Mouse (Mus musculus): Measurements from ENCODE around the gene Rnaseh2c. TPM values are rescaled to one million over a fixed set of nuclear protein-coding genes. Genes with fewer than 3 reads are reported as not detected.

The Rnaseh2c gene
- polyA plus RNA-seq, 1 experiment from 2014 or later: 200 TPM

GRCm38 (mm10) chr19:5645280-5645679 is 43.6 kb downstream of the Rnaseh2c start:
- Histone ChIP-seq H3K27ac (replicated peaks) (no peak overlapping the region), H3K36me3 (peaks cover 78% of the 10 kb centered on the region), H3K4me3 (no peak overlapping the region), H3K9me3 (replicated peaks) (no peaks in the 10 kb centered on the region), H3K4me1 (peaks cover 21% of the 10 kb centered on the region), H3K27me3 (ENCODE audit: low read depth, poor library complexity, severe bottlenecking) (no peaks in the 10 kb centered on the region)
- DNase-seq (ENCODE audit: low spot score): no peak
- WGBS: 96% methylated on average over 9 of the region's 9 CpGs

GRCm38 (mm10) chr19:5646731-5647330 is 45.2 kb downstream of the Rnaseh2c start:
- H3K27ac ChIP-seq (replicated peaks): no peak overlapping the region
- peaks cover 22% of the 10 kb centered on the region for H3K4me1 ChIP-seq
- no peak overlapping the region for H3K4me3 ChIP-seq
- peaks cover 76% of the 10 kb centered on the region for H3K36me3 ChIP-seq
- DNase-seq (ENCODE audit: low spot score): no peak
- 94% methylated on average over 8 of the region's 8 CpGs for WGBS
- no peaks in the 10 kb centered on the region for H3K9me3 ChIP-seq (replicated peaks)
- H3K27me3 ChIP-seq (ENCODE audit: low read depth, poor library complexity, severe bottlenecking): peaks cover 6% of the 10 kb centered on the region

- Histone ChIP-seq H3K36me3 (peaks cover 76% of the 10 kb centered on the region), H3K4me3 (0 out of 2 replicates have a peak overlapping the region, but pooled peaks have one; percentile 49), H3K9me3 (replicated peaks) (no peaks in the 10 kb centered on the region), H3K27me3 (ENCODE audit: low read depth, poor library complexity, severe bottlenecking) (peaks cover 16% of the 10 kb centered on the region), H3K4me1 (peaks cover 25% of the 10 kb centered on the region), H3K27ac (replicated peaks) (peak overlapping the region; percentile 84)
- 91% methylated on average over 6 of the region's 6 CpGs for WGBS
- DNase-seq (ENCODE audit: low spot score): no peak
These were observed 46.1 kb downstream of the Rnaseh2c start for GRCm38 (mm10) chr19:5647791-5648190.

- Histone ChIP-seq H3K27ac (replicated peaks) (peak overlapping the region; percentile 84), H3K4me1 (peaks cover 26% of the 10 kb centered on the region), H3K27me3 (ENCODE audit: low read depth, poor library complexity, severe bottlenecking) (peaks cover 24% of the 10 kb centered on the region), H3K9me3 (replicated peaks) (no peaks in the 10 kb centered on the region), H3K36me3 (peaks cover 74% of the 10 kb centered on the region), H3K4me3 (peak overlapping the region; percentile 49)
- WGBS: 15% methylated on average over 26 of the region's 26 CpGs
- DNase-seq (ENCODE audit: low spot score): peak; percentile 79
These were observed 47.0 kb downstream of the Rnaseh2c start for GRCm38 (mm10) chr19:5648401-5649297.

DNA sequence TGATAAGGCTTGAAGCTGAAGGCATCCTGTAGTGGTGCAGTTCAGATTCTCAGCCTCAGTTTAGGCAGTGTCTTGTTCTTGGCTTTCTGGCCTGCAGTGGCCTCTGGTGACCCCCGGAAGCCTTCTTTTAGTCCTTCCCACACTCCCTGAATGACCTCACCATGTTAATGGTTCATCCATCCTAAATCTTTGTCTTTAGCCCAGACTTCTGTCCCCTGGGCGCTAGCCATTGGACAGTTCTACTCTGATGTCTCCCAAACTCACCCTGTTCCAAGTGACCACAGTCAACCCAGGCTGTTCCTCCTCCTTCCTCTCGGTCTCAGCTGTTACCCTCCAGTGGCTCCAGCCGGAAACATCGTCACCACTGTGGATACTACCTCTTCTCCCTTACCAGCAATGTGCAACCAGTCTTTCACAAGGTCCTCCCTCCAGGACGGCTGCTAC is 47.6 kb downstream of the Rnaseh2c start:
- Histone ChIP-seq H3K4me3 (peak overlapping the region; percentile 49), H3K4me1 (peaks cover 33% of the 10 kb centered on the region), H3K27me3 (ENCODE audit: low read depth, poor library complexity, severe bottlenecking) (peaks cover 31% of the 10 kb centered on the region), H3K36me3 (peaks cover 68% of the 10 kb centered on the region), H3K27ac (replicated peaks) (peak overlapping the region; percentile 84; the same call in 1 of the 2 replicates), H3K9me3 (replicated peaks) (no peaks in the 10 kb centered on the region)
- 75% methylated on average over 6 of the region's 6 CpGs for WGBS
- DNase-seq (ENCODE audit: low spot score): no peak

DNA sequence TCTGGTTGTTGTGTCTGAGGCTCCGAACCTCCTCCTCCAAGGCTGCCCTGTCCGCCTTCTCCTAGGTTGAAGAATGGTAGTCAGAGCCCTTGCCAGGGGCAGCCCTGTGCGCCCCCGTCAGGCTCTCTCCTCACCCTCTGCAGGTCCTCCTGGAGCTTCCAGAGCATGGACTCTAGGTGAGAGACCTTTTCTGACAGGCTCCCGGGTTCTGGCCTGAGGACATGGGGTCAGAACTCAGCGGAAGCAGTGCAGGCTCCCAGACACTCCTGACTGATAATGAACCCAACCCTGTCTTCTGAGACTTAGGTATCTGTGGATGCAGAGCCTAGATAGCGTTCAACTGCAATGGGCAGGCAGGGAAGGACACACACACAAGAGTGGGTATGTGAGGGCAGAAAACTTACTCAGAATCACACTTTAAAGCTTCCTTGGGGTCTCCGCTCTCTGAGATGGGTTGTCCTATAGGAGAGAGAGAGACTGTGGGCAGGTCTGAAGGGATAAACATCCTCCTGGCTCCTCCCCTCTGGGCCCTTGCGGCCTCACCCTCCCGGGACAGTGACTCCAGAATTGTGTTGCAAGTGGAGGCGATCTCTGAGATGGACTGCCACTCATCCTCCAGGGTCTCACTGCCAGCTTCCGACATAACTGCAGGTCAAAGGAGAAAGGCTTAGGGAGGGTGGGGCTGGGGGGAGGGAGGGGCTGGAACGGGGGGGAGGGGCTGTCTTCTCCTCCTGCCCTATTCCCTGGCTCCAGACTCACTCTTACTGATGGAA is 50.0 kb downstream of the Rnaseh2c start:
- DNase-seq (ENCODE audit: low spot score): no peak
- no peak overlapping the region for H3K27ac ChIP-seq (replicated peaks)
- 53% methylated on average over 13 of the region's 13 CpGs for WGBS
- H3K4me3 ChIP-seq: peak overlapping the region; percentile 26; the same call in 1 of the 2 replicates
- H3K27me3 ChIP-seq (ENCODE audit: low read depth, poor library complexity, severe bottlenecking): peaks cover 55% of the 10 kb centered on the region
- peaks cover 52% of the 10 kb centered on the region for H3K36me3 ChIP-seq
- H3K9me3 ChIP-seq (replicated peaks): no peaks in the 10 kb centered on the region
- H3K4me1 ChIP-seq: peaks cover 48% of the 10 kb centered on the region

DNA sequence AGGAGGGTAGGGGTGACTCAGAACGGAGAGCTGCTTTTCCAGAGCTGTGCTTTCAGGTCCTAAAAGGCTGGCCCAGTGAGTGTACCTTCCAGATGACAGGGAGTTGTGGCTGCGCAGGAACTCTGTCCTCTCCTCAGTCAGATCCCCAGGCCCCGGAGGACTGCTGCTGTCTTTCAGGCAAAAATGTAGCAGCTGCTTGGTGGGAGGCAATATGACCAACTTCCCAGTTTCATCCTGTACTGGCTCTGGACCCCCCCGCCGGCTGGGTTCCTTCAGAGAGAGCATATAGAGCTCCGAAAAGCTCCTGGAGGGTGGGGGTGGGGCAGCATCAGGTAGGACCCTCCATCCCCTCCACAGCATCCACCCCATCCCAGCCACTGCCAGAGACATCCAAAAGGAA is 50.9 kb downstream of the Rnaseh2c start:
- no peak for DNase-seq (ENCODE audit: low spot score)
- Histone ChIP-seq H3K9me3 (replicated peaks) (no peaks in the 10 kb centered on the region), H3K27me3 (ENCODE audit: low read depth, poor library complexity, severe bottlenecking) (peaks cover 59% of the 10 kb centered on the region), H3K27ac (replicated peaks) (no peak overlapping the region), H3K4me3 (no peak overlapping the region), H3K36me3 (peaks cover 48% of the 10 kb centered on the region), H3K4me1 (peaks cover 48% of the 10 kb centered on the region)
- 65% methylated on average over 6 of the region's 6 CpGs for WGBS

DNA sequence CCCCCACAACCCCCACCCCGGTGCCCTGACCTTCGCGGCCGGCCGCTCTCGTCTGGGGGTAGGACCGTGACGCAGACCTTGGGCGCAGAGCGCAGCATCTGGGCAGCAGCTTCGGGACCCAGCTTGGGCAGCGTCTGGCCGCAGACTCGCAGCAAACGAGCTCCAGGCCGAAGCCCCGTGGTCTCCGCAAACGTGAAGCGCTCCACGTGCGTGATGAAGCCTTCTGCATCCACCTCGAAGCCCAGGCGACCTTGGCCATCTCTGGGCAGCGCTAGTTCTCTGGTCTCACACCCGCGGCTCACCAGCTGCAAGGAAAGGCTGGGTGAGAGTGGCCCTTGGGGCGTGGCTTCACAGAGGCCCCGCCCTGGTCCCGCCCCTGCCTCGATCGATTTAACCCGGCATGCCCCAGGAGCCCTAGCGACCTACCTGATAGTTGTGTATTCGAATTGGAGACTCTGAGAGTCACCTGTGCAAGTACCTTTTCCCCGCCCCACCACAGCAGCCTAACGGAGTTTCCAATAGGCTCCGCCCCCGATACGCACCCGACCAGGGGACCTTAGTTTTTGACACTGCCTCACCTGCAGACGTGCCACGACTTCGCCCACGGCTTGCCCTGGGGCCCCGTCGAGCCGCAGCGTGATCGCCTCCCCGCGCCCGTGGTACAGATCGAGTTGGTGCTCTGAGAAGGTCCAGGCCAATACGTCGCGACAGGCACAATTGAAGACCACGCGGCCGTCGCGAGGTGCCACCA is 52.5 kb downstream of the Rnaseh2c start:
- H3K9me3 ChIP-seq (replicated peaks): no peaks in the 10 kb centered on the region
- DNase-seq (ENCODE audit: low spot score): peak; percentile 79
- H3K36me3 ChIP-seq: peaks cover 46% of the 10 kb centered on the region
- WGBS: 5% methylated on average over 62 of the region's 62 CpGs
- peak overlapping the region; percentile 56 for H3K4me3 ChIP-seq
- peaks cover 34% of the 10 kb centered on the region for H3K4me1 ChIP-seq
- H3K27me3 ChIP-seq (ENCODE audit: low read depth, poor library complexity, severe bottlenecking): peaks cover 59% of the 10 kb centered on the region
- H3K27ac ChIP-seq (replicated peaks): peak overlapping the region; percentile 14; the same call in 1 of the 2 replicates

DNA sequence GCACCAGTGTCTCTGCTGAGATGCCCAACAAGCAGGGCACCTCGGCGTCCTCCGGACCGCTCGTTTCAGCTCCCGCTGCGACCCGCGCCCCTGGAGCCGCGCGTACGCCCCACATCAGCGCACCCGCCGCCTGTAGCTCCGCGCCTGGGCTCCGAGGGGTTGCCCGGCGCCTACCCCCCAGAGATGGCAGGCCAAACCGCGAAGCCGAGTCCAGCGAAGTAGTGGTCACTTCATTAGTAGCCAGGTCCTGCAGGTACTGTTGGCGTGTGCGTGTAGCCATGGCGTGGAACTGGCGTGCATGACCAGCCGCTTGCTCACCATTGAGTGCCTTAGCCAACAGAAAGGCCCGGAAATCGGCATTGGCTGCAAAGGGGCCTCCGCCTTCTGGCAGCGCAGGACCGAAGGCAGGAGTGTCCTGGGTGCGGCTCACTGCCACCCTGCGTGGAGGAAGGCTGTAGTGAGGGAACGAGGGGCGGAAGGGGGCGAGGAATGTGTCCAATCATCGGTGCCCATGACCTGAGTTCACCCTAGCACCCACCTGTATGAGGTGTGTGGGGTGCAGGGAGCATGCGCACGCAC is 53.1 kb downstream of the Rnaseh2c start:
- Histone ChIP-seq H3K4me3 (peak overlapping the region; percentile 56), H3K4me1 (peaks cover 27% of the 10 kb centered on the region), H3K9me3 (replicated peaks) (no peaks in the 10 kb centered on the region), H3K27ac (replicated peaks) (peak overlapping the region; percentile 14; the same call in 1 of the 2 replicates), H3K27me3 (ENCODE audit: low read depth, poor library complexity, severe bottlenecking) (peaks cover 59% of the 10 kb centered on the region), H3K36me3 (peaks cover 50% of the 10 kb centered on the region)
- WGBS: 5% methylated on average over 43 of the region's 43 CpGs
- peak; percentile 35 for DNase-seq (ENCODE audit: low spot score)

Data from midbrain, embryonic 10.5 days (tissue).